Mouse (Mus musculus) limb, embryonic 10.5 days (tissue): Measurements from ENCODE around the gene Pcgf6. TPM values are rescaled to one million over a fixed set of nuclear protein-coding genes. Genes with fewer than 3 reads are reported as not detected.
A peak's percentile ranks its signal among the peaks of the same experiment; 100 is the strongest.

Experiments used
- DNase-seq: peaks from one replicate; pipeline ENCODE4 v3.0.0-alpha.2; 2017; ENCODE audit warnings: low spot score
- H3K27ac ChIP-seq: fragments of 300-500 bp; sonication (generic); 2 replicates; pipeline ENCODE4 v1.5.1; 2016; ENCODE audit warnings: mild to moderate bottlenecking
- H3K27me3 ChIP-seq: fragments of 300-500 bp; sonication (generic); 2 replicates; pipeline ENCODE4 v1.6.1; 2016; ENCODE audit warnings: low read depth, mild to moderate bottlenecking; ENCODE audit not compliant: poor library complexity, severe bottlenecking
- H3K36me3 ChIP-seq: fragments of 300-500 bp; sonication (generic); 2 replicates; pipeline ENCODE4 v1.6.1; 2016; ENCODE audit warnings: mild to moderate bottlenecking, moderate library complexity
- H3K4me1 ChIP-seq: fragments of 300-500 bp; sonication (generic); 2 replicates; pipeline ENCODE4 v1.6.1; 2016
- H3K4me3 ChIP-seq: fragments of 300-500 bp; sonication (generic); 2 replicates; pipeline ENCODE4 v1.5.1; 2016; ENCODE audit warnings: mild to moderate bottlenecking, moderate library complexity
- H3K9me3 ChIP-seq: fragments of 300-500 bp; sonication (generic); replicated peaks from 2 replicates; pipeline ENCODE4 v1.6.1; 2016; ENCODE audit warnings: mild to moderate bottlenecking
- WGBS: fragments of 180-500 bp; shearing (Covaris S2); methylation state at CpG from one replicate; pipeline ENCODE4 v1.1.7; 2016; 5-methylcytosine and 5-hydroxymethylcytosine counted together
- polyA plus RNA-seq: library from polyadenylated mRNA; unstranded; fragments of >200 nt; fragmentation: Nextera tagmentation; extraction: Ambion mirVana; gene quantifications from 2 replicates; pipeline ENCODE4 v1.2.1, GENCODE M21; 2016

Gene Pcgf6
- polyA plus RNA-seq, 1 experiment from 2014 or later, result 35.3 TPM

DNA sequence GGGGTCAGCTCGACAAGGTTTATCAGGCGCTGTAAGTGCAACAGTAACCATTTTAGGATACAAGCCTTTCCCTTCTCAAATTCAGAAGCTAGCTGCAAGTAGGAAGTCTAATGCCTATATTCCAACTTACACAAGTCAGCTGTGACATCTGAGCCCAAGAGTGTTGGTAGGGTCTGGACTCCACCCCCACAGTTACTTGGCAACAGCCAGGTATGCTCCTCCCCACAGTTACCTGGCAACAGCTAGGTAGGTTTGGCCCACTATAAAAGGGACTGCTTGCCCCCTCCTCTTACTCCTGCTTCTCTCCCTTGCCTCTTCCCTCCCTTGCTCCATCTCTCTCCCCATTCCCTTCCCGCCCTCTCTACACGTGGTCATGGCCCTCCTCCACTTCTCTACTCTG is 1.6 kb downstream of the Pcgf6 start:
- Histone ChIP-seq H3K4me1 (peaks cover 20% of the 10 kb centered on the region), H3K9me3 (no peaks in the 10 kb centered on the region), H3K36me3 (peaks cover 43% of the 10 kb centered on the region), H3K4me3 (peak overlapping the region; percentile 94), H3K27ac (no peak overlapping the region), H3K27me3 (no peaks in the 10 kb centered on the region)
- WGBS, result 66% methylated on average over 4 of the region's 4 CpGs
- no peak for DNase-seq

GRCm38 (mm10) chr19:47047236-47047833 is 3.4 kb downstream of the Pcgf6 start:
- 85% methylated on average over 13 of the region's 13 CpGs for WGBS
- Histone ChIP-seq H3K4me3 (no peak overlapping the region), H3K9me3 (no peaks in the 10 kb centered on the region), H3K27ac (no peak overlapping the region), H3K27me3 (no peaks in the 10 kb centered on the region), H3K36me3 (peaks cover 55% of the 10 kb centered on the region), H3K4me1 (peaks cover 20% of the 10 kb centered on the region)
- peak; percentile 28 for DNase-seq

- H3K9me3 ChIP-seq, result no peaks in the 10 kb centered on the region
- H3K4me3 ChIP-seq, result no peak overlapping the region
- peaks cover 65% of the 10 kb centered on the region for H3K36me3 ChIP-seq
- 97% methylated on average over 1 of the region's 1 CpGs for WGBS
- H3K4me1 ChIP-seq, result peaks cover 20% of the 10 kb centered on the region
- no peaks in the 10 kb centered on the region for H3K27me3 ChIP-seq
- H3K27ac ChIP-seq, result no peak overlapping the region
- DNase-seq, result no peak
Measured at GRCm38 (mm10) chr19:47046343-47046742, 4.4 kb downstream of the Pcgf6 start.

GRCm38 (mm10) chr19:47043608-47044007 is 7.1 kb downstream of the Pcgf6 start:
- 94% methylated on average over 3 of the region's 3 CpGs for whole genome bisulfite sequencing
- peak; percentile 22 for DNase-seq

DNA sequence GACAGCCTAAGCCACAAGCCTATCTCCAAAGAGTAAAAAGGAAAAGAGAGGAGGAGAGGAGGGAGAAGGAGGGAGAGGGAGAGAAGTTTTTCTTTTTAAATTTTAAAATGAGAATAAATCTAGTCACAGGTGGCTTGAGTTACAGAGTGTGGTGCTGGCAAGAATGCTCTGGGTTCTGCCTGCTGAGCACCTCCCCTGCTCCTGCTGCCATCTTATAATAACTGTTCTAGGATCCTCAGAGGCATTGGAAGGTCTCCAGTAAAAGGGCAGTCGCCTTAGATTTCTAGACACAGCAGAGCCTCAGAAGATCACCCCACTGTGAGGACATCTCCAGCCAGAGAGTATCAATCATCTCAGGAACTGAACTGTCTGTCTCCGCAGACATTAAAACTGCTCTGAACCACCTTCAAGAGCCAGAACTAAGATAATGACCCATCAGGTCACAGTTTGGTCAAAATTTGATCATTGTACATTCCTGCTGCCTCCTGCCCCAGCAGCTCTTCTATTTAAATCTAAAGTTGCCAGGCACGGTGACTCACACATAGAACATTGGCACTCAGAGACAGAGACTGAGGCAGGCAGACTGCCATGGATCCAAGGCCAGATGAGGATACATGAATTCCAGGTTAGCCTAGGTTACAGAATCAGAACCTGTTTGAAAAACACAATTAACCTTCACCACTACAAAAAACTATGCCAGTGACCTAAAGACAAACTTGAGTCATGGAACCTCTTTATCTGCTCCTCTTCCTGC is 9.8 kb downstream of the Pcgf6 start:
- H3K27me3 ChIP-seq, result no peaks in the 10 kb centered on the region
- no peaks in the 10 kb centered on the region for H3K4me1 ChIP-seq
- no peak for DNase-seq
- H3K4me3 ChIP-seq, result no peak overlapping the region
- no peaks in the 10 kb centered on the region for H3K9me3 ChIP-seq
- 92% methylated on average over 3 of the region's 3 CpGs for WGBS
- H3K36me3 ChIP-seq, result peaks cover 94% of the 10 kb centered on the region
- no peak overlapping the region for H3K27ac ChIP-seq

More at GRCm38 (mm10) chr19:47043608-47044007, 7.1 kb downstream of the Pcgf6 start:
- peaks cover 92% of the 10 kb centered on the region for H3K36me3 ChIP-seq
- H3K4me1 ChIP-seq, result no peaks in the 10 kb centered on the region
- no peak overlapping the region for H3K4me3 ChIP-seq
- no peaks in the 10 kb centered on the region for H3K27me3 ChIP-seq
- H3K27ac ChIP-seq, result no peak overlapping the region
- no peaks in the 10 kb centered on the region for H3K9me3 ChIP-seq

DNA sequence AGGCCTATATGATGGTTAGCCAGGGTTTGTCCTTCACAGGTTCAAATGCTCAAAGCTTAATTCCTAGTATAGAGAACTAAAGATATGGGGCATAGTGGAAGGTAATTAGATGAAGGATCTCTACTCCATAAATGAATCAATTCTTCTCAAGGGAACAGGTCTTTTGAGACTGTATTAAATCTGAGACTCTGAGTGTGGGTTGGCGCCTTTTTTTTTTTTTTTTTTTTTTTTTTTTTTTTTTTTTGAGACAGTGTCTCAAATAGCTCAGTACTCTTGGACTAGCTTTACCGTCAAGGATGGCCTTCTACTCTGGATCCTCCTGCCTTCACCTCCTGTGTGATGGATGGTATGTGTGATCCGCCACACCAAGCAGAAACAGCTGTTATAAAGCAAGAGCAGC is 14.1 kb downstream of the Pcgf6 start:
- Histone ChIP-seq H3K4me3 (no peak overlapping the region), H3K9me3 (no peaks in the 10 kb centered on the region), H3K27ac (no peak overlapping the region), H3K4me1 (no peaks in the 10 kb centered on the region), H3K27me3 (no peaks in the 10 kb centered on the region), H3K36me3 (peaks cover 94% of the 10 kb centered on the region)
- DNase-seq, result no peak
- WGBS, result 89% methylated on average over 3 of the region's 3 CpGs

DNA sequence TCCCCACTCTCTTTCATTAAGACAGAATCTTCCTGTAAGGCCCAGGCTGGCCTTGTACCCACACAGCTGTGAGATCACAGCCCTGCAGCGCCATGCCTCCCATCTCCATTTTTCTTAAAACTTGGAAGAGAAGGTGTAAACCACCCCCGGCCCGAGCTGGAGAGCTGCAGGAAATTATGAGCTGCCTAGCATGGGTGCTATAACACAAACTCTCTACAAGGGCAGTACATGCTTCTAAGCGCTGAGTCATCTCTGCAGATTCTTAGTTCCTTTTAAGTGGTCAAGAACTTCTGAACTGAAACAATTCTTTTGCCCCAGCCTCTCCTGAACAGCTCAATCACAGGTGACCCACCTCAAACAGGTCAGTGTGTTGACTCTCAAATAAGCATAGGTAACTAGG is 15.8 kb downstream of the Pcgf6 start:
- no peak for DNase-seq
- no peak overlapping the region for H3K4me3 ChIP-seq
- no peak overlapping the region for H3K27ac ChIP-seq
- peaks cover 78% of the 10 kb centered on the region for H3K36me3 ChIP-seq
- no peaks in the 10 kb centered on the region for H3K4me1 ChIP-seq
- H3K27me3 ChIP-seq, result no peaks in the 10 kb centered on the region
- H3K9me3 ChIP-seq, result no peaks in the 10 kb centered on the region
- WGBS, result 94% methylated on average over 4 of the region's 4 CpGs

GRCm38 (mm10) chr19:47031770-47032169 is 18.9 kb downstream of the Pcgf6 start:
- no peaks in the 10 kb centered on the region for H3K9me3 ChIP-seq
- whole genome bisulfite sequencing, result 94% methylated on average over 6 of the region's 6 CpGs
- H3K27ac ChIP-seq, result no peak overlapping the region
- no peak for DNase-seq
- no peaks in the 10 kb centered on the region for H3K4me1 ChIP-seq
- H3K4me3 ChIP-seq, result no peak overlapping the region
- H3K27me3 ChIP-seq, result no peaks in the 10 kb centered on the region
- H3K36me3 ChIP-seq, result peaks cover 47% of the 10 kb centered on the region

DNA sequence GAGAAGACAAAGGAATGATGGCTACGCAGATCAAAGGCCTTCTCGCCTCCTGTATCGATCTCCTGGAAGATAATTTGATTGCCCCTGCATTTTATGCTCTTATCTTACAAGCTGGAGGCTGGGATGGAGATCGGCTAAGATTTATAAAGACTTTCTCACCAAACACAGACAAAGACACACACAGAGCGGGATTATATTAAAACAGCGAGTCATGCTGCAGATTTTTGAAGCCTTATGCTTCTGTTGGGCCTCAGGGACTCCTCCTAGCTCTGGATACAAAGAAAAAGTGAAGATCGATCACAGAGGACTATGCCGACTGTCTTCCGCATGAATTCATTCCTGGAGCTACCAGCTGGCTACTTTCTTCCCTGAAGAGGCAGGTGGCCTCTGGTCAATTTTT is 20.9 kb downstream of the Pcgf6 start:
- no peak for DNase-seq
- peaks cover 27% of the 10 kb centered on the region for H3K36me3 ChIP-seq
- no peak overlapping the region for H3K4me3 ChIP-seq
- no peak overlapping the region for H3K27ac ChIP-seq
- H3K4me1 ChIP-seq, result peaks cover 2% of the 10 kb centered on the region; the same call in 1 of the 2 replicates
- WGBS, result 89% methylated on average over 9 of the region's 9 CpGs
- no peaks in the 10 kb centered on the region for H3K9me3 ChIP-seq
- no peaks in the 10 kb centered on the region for H3K27me3 ChIP-seq

- no peaks in the 10 kb centered on the region for H3K9me3 ChIP-seq
- peaks cover 11% of the 10 kb centered on the region; the same call in 1 of the 2 replicates for H3K4me1 ChIP-seq
- WGBS, result 87% methylated on average over 4 of the region's 4 CpGs
- no peaks in the 10 kb centered on the region for H3K36me3 ChIP-seq
- no peak overlapping the region for H3K27ac ChIP-seq
- H3K27me3 ChIP-seq, result no peaks in the 10 kb centered on the region
- no peak overlapping the region for H3K4me3 ChIP-seq
- DNase-seq, result no peak
Measured at GRCm38 (mm10) chr19:47026513-47026912, 24.2 kb downstream of the Pcgf6 start.

GRCm38 (mm10) chr19:47024954-47025353 is 25.8 kb downstream of the Pcgf6 start:
- no peaks in the 10 kb centered on the region for H3K9me3 ChIP-seq
- no peak overlapping the region for H3K27ac ChIP-seq
- H3K4me1 ChIP-seq, result peaks cover 11% of the 10 kb centered on the region; the same call in 1 of the 2 replicates
- H3K36me3 ChIP-seq, result no peaks in the 10 kb centered on the region
- DNase-seq, result no peak
- H3K4me3 ChIP-seq, result no peak overlapping the region
- WGBS, result 88% methylated on average over 10 of the region's 10 CpGs
- 0 out of 2 replicates have a peak, but pooled peaks cover 2% of the 10 kb centered on the region for H3K27me3 ChIP-seq

DNA sequence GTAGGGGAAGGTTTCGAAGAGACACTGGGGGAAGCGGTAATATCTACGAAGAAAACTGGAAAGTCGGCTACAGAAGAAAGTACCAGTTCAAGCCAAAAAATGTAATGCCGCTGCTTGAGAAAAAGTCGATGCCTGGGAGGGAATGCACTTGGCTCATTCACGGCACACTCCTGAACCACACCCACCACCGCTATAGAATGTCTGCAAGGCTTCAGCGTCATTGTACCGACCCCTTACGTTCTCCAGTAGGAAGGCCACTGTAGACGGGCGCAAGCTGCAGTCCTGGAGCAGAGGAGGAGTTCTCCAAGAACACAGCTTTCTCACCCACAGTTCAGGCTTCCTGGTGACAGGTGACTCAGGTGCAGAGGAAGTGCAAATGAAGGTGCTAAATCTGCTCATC is 27.2 kb downstream of the Pcgf6 start:
- Histone ChIP-seq H3K4me1 (peaks cover 16% of the 10 kb centered on the region), H3K4me3 (no peak overlapping the region), H3K27me3 (peaks cover 13% of the 10 kb centered on the region; the same call in 1 of the 2 replicates), H3K9me3 (no peaks in the 10 kb centered on the region), H3K36me3 (no peaks in the 10 kb centered on the region), H3K27ac (no peak overlapping the region)
- DNase-seq, result no peak
- 90% methylated on average over 13 of the region's 13 CpGs for WGBS

DNA sequence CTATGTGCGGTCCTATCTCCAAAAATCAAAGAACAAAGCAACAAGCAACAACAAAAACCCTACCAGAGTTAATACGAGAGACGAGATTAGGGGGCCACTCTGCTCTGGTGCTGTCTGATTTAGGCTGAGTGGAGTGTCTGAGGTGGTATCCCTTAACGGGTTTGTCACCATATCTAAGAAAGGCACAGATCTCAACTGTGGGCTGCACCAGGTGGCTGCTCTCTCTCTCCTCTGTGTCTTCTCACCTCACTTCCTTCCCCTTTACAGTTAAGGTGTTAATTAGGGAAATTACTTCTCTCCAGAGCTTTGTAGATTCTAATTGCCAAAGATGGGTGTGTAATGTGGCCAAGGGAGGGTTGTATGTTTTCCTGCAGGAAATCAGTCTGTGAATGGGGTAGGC is 28.0 kb downstream of the Pcgf6 start:
- Histone ChIP-seq H3K36me3 (no peaks in the 10 kb centered on the region), H3K27me3 (peaks cover 21% of the 10 kb centered on the region), H3K27ac (no peak overlapping the region), H3K4me3 (no peak overlapping the region), H3K9me3 (no peaks in the 10 kb centered on the region), H3K4me1 (peaks cover 16% of the 10 kb centered on the region)
- DNase-seq, result no peak
- WGBS, result 81% methylated on average over 4 of the region's 4 CpGs
